Mouse (Mus musculus): Measurements from ENCODE around the gene Dhrs7b.

GRCm38 (mm10) chr11:60800892-60801291 is 29.5 kb upstream of the Dhrs7b start:
- TF ChIP-seq POLR2AphosphoS5 (IDR thresholded peaks at IDR 0.05; ENCODE audit: insufficient replicate concordance, low read depth, low read length): no peak
- no peak for TF ChIP-seq CTCF (IDR thresholded peaks at IDR 0.05; ENCODE audit: low read depth, low read length)
- no peak for TF ChIP-seq TAL1 (conservative IDR thresholded peaks at IDR 0.05; ENCODE audit: low read depth, low read length)
- no peak for TF ChIP-seq GATA1 (IDR thresholded peaks at IDR 0.05; ENCODE audit: borderline replicate concordance, low read length)
